Mouse (Mus musculus) hindbrain, postnatal 0 days (tissue): Measurements from ENCODE around the gene Dnajc22. TPM values are rescaled to one million over a fixed set of nuclear protein-coding genes. Genes with fewer than 3 reads are reported as not detected.

Experiments used
- ATAC-seq: fragments of 200-750 bp; cut with Nextera tagmentation; 2 replicates; pipeline ENCODE4 v1.8.0; 2017; ENCODE audit warnings: mild to moderate bottlenecking, moderate TSS enrichment, moderate library complexity
- DNase-seq: peaks from one replicate; pipeline ENCODE4 v3.0.0-alpha.2; 2015; ENCODE audit warnings: low spot score
- H3K27ac ChIP-seq: fragments of 300-500 bp; sonication (generic); 2 replicates; pipeline ENCODE4 v1.5.1; 2014; ENCODE audit warnings: mild to moderate bottlenecking
- H3K27me3 ChIP-seq: fragments of 300-500 bp; sonication (generic); 2 replicates; pipeline ENCODE4 v1.6.1; 2014; ENCODE audit warnings: low read length, mixed read lengths; ENCODE audit not compliant: insufficient read depth
- H3K36me3 ChIP-seq: fragments of 300-500 bp; sonication (generic); 2 replicates; pipeline ENCODE4 v1.6.1; 2014; ENCODE audit warnings: low read length, mixed read lengths; ENCODE audit not compliant: insufficient read depth
- H3K4me1 ChIP-seq: fragments of 300-500 bp; sonication (generic); 2 replicates; pipeline ENCODE4 v1.6.1; 2014; ENCODE audit warnings: antibody characterized with exemption, low read length, mixed read lengths; ENCODE audit not compliant: insufficient read depth
- H3K4me2 ChIP-seq: fragments of 300-500 bp; sonication (generic); 2 replicates; pipeline ENCODE4 v1.6.1; 2014; ENCODE audit warnings: low read depth, mild to moderate bottlenecking, low read length, moderate library complexity, mixed read lengths
- H3K4me3 ChIP-seq: fragments of 300-500 bp; sonication (generic); 2 replicates; pipeline ENCODE4 v1.5.1; 2014; ENCODE audit warnings: low read length
- H3K9ac ChIP-seq: fragments of 300-500 bp; sonication (generic); replicated peaks from 2 replicates; pipeline ENCODE4 v1.6.1; 2014; ENCODE audit warnings: mild to moderate bottlenecking, low read length, moderate library complexity, mixed read lengths
- H3K9me3 ChIP-seq: fragments of 300-500 bp; sonication (generic); 2 replicates; pipeline ENCODE4 v1.6.1; 2016; ENCODE audit warnings: low read length, mixed read lengths
- CTCF ChIP-seq: IDR thresholded peaks from 2 replicates; pipeline ENCODE4 v1.5.1; 2016; ENCODE audit warnings: antibody characterized with exemption, control low read depth, low read depth
- WGBS: fragments of 180-500 bp; shearing (Covaris S2); extraction: QIAGEN DNeasy Blood & Tissue Kit; methylation state at CpG from one replicate; pipeline ENCODE4 v1.1.7; 2014; 5-methylcytosine and 5-hydroxymethylcytosine counted together
- microRNA-seq, 2 experiments: library from miRNA; unstranded; fragments of <30 nt; microRNA quantifications; one replicate each; pipeline ENCODE4; 2016
- polyA plus RNA-seq: library from polyadenylated mRNA; unstranded; fragments of >200 nt; fragmentation: Nextera tagmentation; extraction: Ambion mirVana; gene quantifications from 2 replicates; pipeline ENCODE4 v1.2.1, GENCODE M21; 2015
- total RNA-seq: library from RNA; depleted of rRNA; stranded (reverse); fragments of >200 nt; gene quantifications from 2 replicates; pipeline ENCODE4 v1.2.3, GENCODE M21; 2014; rRNA removed

The Dnajc22 gene
- total and polyA plus RNA-seq, 2 experiments from 2014 or later: 0.45 to 0.99 TPM

DNA sequence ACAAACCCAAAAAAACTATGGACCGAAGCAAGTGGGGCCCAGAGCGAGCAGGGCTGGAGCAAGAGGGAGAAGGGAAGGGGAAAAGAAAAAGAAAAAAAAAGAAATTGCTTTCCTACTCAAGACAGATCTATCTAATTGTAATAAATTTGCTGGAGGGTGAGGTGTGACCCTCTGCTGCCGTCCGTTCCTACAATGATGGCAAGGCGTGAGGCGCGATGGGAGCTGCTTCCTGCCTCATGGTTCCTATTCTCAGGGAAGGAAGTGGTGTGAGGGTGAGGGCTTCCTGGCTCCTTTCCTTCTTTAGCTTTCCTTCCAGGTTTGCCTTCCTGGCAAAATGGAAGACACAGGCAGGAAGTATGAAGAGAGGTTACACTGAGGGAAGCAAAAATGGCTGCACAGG is 57.5 kb downstream of the Dnajc22 start:
- H3K4me2 ChIP-seq: no peak overlapping the region
- H3K4me3 ChIP-seq: no peak overlapping the region
- ATAC-seq (no peak), DNase-seq (no peak)
- no peaks in the 10 kb centered on the region for H3K9me3 ChIP-seq
- H3K27me3 ChIP-seq: no peaks in the 10 kb centered on the region
- no peaks in the 10 kb centered on the region for H3K4me1 ChIP-seq
- H3K9ac ChIP-seq: no peak overlapping the region
- peaks cover 11% of the 10 kb centered on the region; the same call in 1 of the 2 replicates for H3K36me3 ChIP-seq
- TF ChIP-seq CTCF: no peak
- WGBS: 95% methylated on average over 7 of the region's 7 CpGs
- no peak overlapping the region for H3K27ac ChIP-seq

DNA sequence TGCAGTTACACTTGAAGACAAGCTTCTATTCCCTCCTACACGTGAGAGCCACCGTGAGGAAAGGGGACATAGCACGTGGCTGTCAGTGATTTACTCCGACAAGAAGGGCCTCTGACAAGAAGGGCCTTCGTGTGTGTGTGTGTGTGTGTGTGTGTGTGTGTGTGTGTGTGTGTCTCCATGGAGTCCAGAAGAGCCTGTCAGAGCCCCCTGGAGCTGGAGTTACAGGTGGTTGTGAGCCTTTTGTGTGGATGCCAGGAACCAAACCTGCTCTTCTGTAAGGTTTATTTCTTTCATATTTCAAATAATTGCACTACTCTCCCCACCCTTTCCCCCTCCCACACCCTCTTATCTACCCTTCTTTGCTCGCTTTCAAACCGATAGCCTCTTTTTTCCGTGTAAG is 58.4 kb downstream of the Dnajc22 start:
- H3K4me3 ChIP-seq: no peak overlapping the region
- H3K27ac ChIP-seq: no peak overlapping the region
- TF ChIP-seq CTCF: no peak
- ATAC-seq (no peak), DNase-seq (no peak)
- H3K9me3 ChIP-seq: no peaks in the 10 kb centered on the region
- H3K36me3 ChIP-seq: peaks cover 11% of the 10 kb centered on the region; the same call in 1 of the 2 replicates
- H3K4me2 ChIP-seq: no peak overlapping the region
- H3K9ac ChIP-seq: no peak overlapping the region
- no peaks in the 10 kb centered on the region for H3K4me1 ChIP-seq
- 82% methylated on average over 8 of the region's 8 CpGs for whole genome bisulfite sequencing
- no peaks in the 10 kb centered on the region for H3K27me3 ChIP-seq

DNA sequence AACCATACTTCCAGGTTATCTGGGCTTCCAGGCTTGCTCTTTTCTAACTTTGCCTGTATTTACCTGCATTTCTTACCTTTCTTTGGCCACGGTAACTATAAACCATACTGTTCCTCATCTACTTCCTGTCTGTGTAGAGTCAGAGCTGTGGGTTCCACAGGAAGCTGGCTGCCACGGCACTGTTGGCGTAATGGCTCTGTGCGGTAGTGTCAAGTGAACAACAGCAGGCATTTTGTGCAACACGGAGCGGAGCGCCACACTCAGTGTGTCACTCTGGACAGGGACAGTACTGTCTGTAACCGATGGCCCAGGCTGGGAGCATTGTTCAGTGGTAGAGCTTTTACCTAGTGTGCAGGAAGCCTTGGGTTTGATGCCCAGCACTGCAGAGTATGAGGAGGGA is 60.5 kb downstream of the Dnajc22 start:
- H3K36me3 ChIP-seq: peaks cover 11% of the 10 kb centered on the region; the same call in 1 of the 2 replicates
- DNase-seq (no peak), ATAC-seq (no peak)
- no peak overlapping the region for H3K4me3 ChIP-seq
- no peaks in the 10 kb centered on the region for H3K4me1 ChIP-seq
- TF ChIP-seq CTCF: no peak
- no peak overlapping the region for H3K9ac ChIP-seq
- H3K4me2 ChIP-seq: no peak overlapping the region
- 95% methylated on average over 8 of the region's 8 CpGs for WGBS
- no peaks in the 10 kb centered on the region for H3K27me3 ChIP-seq
- no peaks in the 10 kb centered on the region for H3K9me3 ChIP-seq
- H3K27ac ChIP-seq: no peak overlapping the region

Small RNA genes within 50 kb of the gene (microRNA-seq; reads per million reads assigned to microRNA genes)
- 0.36 to 0.53 reads per million in 2 experiments for gene Mir6960

Other genes starting within 250 kb of the Dnajc22 start
- gene Kmt2d, start 222.0 kb upstream of the Dnajc22 start, total RNA-seq: 27.7 and 37.8 TPM in 2 replicates
- 7.4 and 7.6 TPM in 2 replicates for gene Kmt2d, start 222.0 kb upstream of the Dnajc22 start, polyA plus RNA-seq
- gene Rhebl1, start 198.6 kb upstream of the Dnajc22 start, total RNA-seq: 5.8 and 10.2 TPM in 2 replicates
- gene Rhebl1, start 198.6 kb upstream of the Dnajc22 start, polyA plus RNA-seq: 25.7 and 26.7 TPM in 2 replicates
- 0.29 and 0.68 TPM in 2 replicates for gene Dhh, start 194.6 kb upstream of the Dnajc22 start, total RNA-seq
- 0.85 and 1.0 TPM in 2 replicates for gene Dhh, start 194.6 kb upstream of the Dnajc22 start, polyA plus RNA-seq
- 28.7 and 51.0 TPM in 2 replicates for gene Lmbr1l, start 174.9 kb upstream of the Dnajc22 start, total RNA-seq
- gene Lmbr1l, start 174.9 kb upstream of the Dnajc22 start, polyA plus RNA-seq: 20.0 and 20.9 TPM in 2 replicates
- gene Tuba1b, start 158.6 kb upstream of the Dnajc22 start, total RNA-seq: 3,512 and 3,813 TPM in 2 replicates
- gene Tuba1b, start 158.6 kb upstream of the Dnajc22 start, polyA plus RNA-seq: 1,613 and 1,711 TPM in 2 replicates
- 1,661 and 1,767 TPM in 2 replicates for gene Gm49450, start 139.6 kb upstream of the Dnajc22 start, total RNA-seq
- gene Gm49450, start 139.6 kb upstream of the Dnajc22 start, polyA plus RNA-seq: not detected in 2 replicates
- gene Tuba1a, start 139.5 kb upstream of the Dnajc22 start, total RNA-seq: 18,723 and 19,179 TPM in 2 replicates
- 11,647 and 12,500 TPM in 2 replicates for gene Tuba1a, start 139.5 kb upstream of the Dnajc22 start, polyA plus RNA-seq
- gene Tuba1c, start 63.3 kb upstream of the Dnajc22 start, total RNA-seq: 43.8 and 58.3 TPM in 2 replicates
- gene Tuba1c, start 63.3 kb upstream of the Dnajc22 start, polyA plus RNA-seq: 24.0 and 24.2 TPM in 2 replicates
- 62.6 and 70.9 TPM in 2 replicates for gene Prph, start 38.0 kb upstream of the Dnajc22 start, total RNA-seq
- 50.0 and 53.5 TPM in 2 replicates for gene Prph, start 38.0 kb upstream of the Dnajc22 start, polyA plus RNA-seq
- 4.3 and 10.5 TPM in 2 replicates for gene Troap, start 18.6 kb upstream of the Dnajc22 start, total RNA-seq
- 4.5 and 6.4 TPM in 2 replicates for gene Troap, start 18.6 kb upstream of the Dnajc22 start, polyA plus RNA-seq
- gene C1ql4, start 5.4 kb upstream of the Dnajc22 start, total RNA-seq: 8.6 and 11.9 TPM in 2 replicates
- 4.3 and 5.7 TPM in 2 replicates for gene C1ql4, start 5.4 kb upstream of the Dnajc22 start, polyA plus RNA-seq
- 23.6 and 25.8 TPM in 2 replicates for gene Spats2, start 32.7 kb downstream of the Dnajc22 start, total RNA-seq
- gene Spats2, start 32.7 kb downstream of the Dnajc22 start, polyA plus RNA-seq: 23.4 and 23.6 TPM in 2 replicates
- 1.8 and 3.6 TPM in 2 replicates for gene Kcnh3, start 131.7 kb downstream of the Dnajc22 start, total RNA-seq
- gene Kcnh3, start 131.7 kb downstream of the Dnajc22 start, polyA plus RNA-seq: 0.91 and 1.2 TPM in 2 replicates
- gene Mcrs1, start 158.8 kb downstream of the Dnajc22 start, total RNA-seq: 228 and 229 TPM in 2 replicates
- 199 and 206 TPM in 2 replicates for gene Mcrs1, start 158.8 kb downstream of the Dnajc22 start, polyA plus RNA-seq
- 90.2 and 94.2 TPM in 2 replicates for gene Prpf40b, start 201.9 kb downstream of the Dnajc22 start, total RNA-seq
- gene Prpf40b, start 201.9 kb downstream of the Dnajc22 start, polyA plus RNA-seq: 101 and 110 TPM in 2 replicates
- gene Fam186b, start 202.7 kb downstream of the Dnajc22 start, total RNA-seq: 0.86 and 1.3 TPM in 2 replicates
- 1.3 and 1.4 TPM in 2 replicates for gene Fam186b, start 202.7 kb downstream of the Dnajc22 start, polyA plus RNA-seq